Mouse (Mus musculus): ENCODE data around the gene Rpa3.
A peak's percentile ranks its signal among the peaks of the same experiment; 100 is the strongest.

Rpa3 gene

DNA sequence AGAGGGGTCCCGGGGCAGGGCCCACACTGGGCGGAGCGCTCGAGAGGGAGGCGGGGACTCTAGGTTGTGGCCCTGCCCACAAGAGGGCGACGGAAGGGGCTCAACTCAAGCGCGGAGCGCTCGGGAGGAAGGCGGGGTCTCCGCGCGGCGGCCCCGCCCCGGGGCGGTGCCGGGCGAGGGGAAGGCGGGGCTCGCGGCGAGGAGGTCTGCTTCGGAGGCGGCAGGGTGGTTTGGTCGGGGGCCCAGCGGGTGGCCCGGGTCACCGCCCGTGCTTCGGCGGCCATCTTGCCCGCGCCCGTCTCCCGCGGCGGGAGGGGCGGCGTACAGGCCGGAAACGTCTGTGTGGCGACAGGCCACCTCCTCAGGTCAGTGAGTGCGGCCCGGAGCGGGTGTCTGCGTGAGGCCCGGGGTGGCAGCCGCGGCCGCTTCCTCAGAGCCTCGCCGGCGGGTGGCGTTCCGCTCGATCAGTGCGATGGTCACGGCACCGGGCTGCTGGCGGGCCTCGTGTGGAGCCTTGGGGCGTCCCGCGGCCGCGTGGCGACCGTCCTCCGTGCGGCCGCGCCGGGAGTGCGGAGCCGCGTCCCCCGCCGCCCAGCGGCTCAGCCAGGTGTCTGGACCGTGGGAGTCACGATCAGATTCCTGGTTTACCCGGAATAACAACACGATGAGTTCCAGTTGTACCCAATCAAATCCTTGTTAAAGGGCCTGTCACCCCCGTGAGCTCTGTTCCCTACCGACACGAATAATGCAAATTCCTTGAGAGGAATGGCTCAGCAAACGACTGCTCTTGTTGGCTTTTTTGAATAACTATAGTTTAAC, 49.7 kb downstream of the Rpa3 start, which contains the start of gene Mios:
TSS of gene Mios (plus strand) at position 176 of the 819 bp plus-strand sequence.
- peak; percentile 80 for DNase-seq (ENCODE audit: low read depth)
